Mouse (Mus musculus) ES-E14 (cell line): Measurements from ENCODE around the gene Gdpd2. TPM values are rescaled to one million over a fixed set of nuclear protein-coding genes. Genes with fewer than 3 reads are reported as not detected.
A peak's percentile ranks its signal among the peaks of the same experiment; 100 is the strongest.

ENCODE experiments used
- DNase-seq: peaks from one replicate; pipeline ENCODE4 v3.0.0-alpha.2; 2013; ENCODE audit warnings: low read depth, low spot score
- H3K27ac ChIP-seq: 2 replicates; pipeline ENCODE4 v1.5.1; 2012; ENCODE audit warnings: low read depth, mild to moderate bottlenecking, low read length, moderate library complexity, mixed read lengths; ENCODE audit not compliant: poor library complexity, insufficient read depth, severe bottlenecking
- H3K36me3 ChIP-seq: 2 replicates; pipeline ENCODE4 v1.6.1; 2012; ENCODE audit warnings: mild to moderate bottlenecking, low read length, moderate library complexity, mixed read lengths; ENCODE audit not compliant: control insufficient read depth, poor library complexity, insufficient read depth, severe bottlenecking
- H3K4me1 ChIP-seq, 2 experiments: fragments of 150-350 bp in 1 of 2; sonication (generic) in 1 of 2; 2 replicates each; pipeline ENCODE4 v1.6.1; 2012; ENCODE audit warnings: low read length in 2 of 2, mild to moderate bottlenecking in 1 of 2, mixed read lengths in 1 of 2; ENCODE audit not compliant: control insufficient read depth in 2 of 2, insufficient read depth in 2 of 2, poor library complexity in 1 of 2
- H3K4me3 ChIP-seq, 2 experiments: fragments of 150-350 bp in 1 of 2; sonication (generic) in 1 of 2; 2 replicates each; pipeline ENCODE4 v1.5.1; 2012; ENCODE audit warnings: low read length in 2 of 2, low read depth in 1 of 2, mild to moderate bottlenecking in 1 of 2, mixed read lengths in 1 of 2; ENCODE audit not compliant: insufficient read depth in 1 of 2, poor library complexity in 1 of 2, severe bottlenecking in 1 of 2
- H3K9ac ChIP-seq: 2 replicates; pipeline ENCODE4 v1.6.1; 2012; ENCODE audit warnings: low read depth, mild to moderate bottlenecking, low read length, mixed read lengths; ENCODE audit not compliant: poor library complexity, insufficient read depth, severe bottlenecking
- H3K9me3 ChIP-seq: fragments of 150-350 bp; sonication (generic); 2 replicates; pipeline ENCODE4 v1.6.1; 2012; ENCODE audit warnings: low read depth, mild to moderate bottlenecking, low read length; ENCODE audit not compliant: control insufficient read depth, insufficient read depth
- CHD2 ChIP-seq: IDR thresholded peaks from 2 replicates; pipeline ENCODE4 v1.6.1; 2014; ENCODE audit warnings: mild to moderate bottlenecking, low read depth, low read length, inconsistent platforms
- HCFC1 ChIP-seq: IDR thresholded peaks from 2 replicates; pipeline ENCODE4 v1.6.1; 2012; ENCODE audit warnings: low read length, inconsistent platforms, borderline replicate concordance; ENCODE audit not compliant: insufficient read depth
- MAFK ChIP-seq: IDR thresholded peaks from 2 replicates; pipeline ENCODE4 v1.6.1; 2014; ENCODE audit warnings: mild to moderate bottlenecking, low read depth, low read length, inconsistent platforms; ENCODE audit not compliant: insufficient read depth
- ZC3H11A ChIP-seq: IDR thresholded peaks from 2 replicates; pipeline ENCODE4 v1.6.1; 2012; ENCODE audit warnings: low read depth, mild to moderate bottlenecking, inconsistent platforms, low read length, borderline replicate concordance
- ZNF384 ChIP-seq: IDR thresholded peaks from 2 replicates; pipeline ENCODE4 v1.6.1; 2012; ENCODE audit warnings: low read depth, low read length, inconsistent platforms
- in situ Hi-C, 2 experiments: fragments of 600-800 bp; cut with MboI; formaldehyde crosslinking; loops; one replicate each; pipeline ENCODE4 v1.15.1; 2025; ENCODE audit warnings: low sequenced_read_pairs in 2 of 2, inconsistent platforms in 1 of 2; ENCODE audit not compliant: unreplicated experiment in 2 of 2
- total RNA-seq: library from RNA; depleted of rRNA; stranded (reverse); fragments of 300-350 nt; gene quantifications from 2 replicates; pipeline ENCODE4 v1.2.3, GENCODE M21; 2012

Gene Gdpd2
- total RNA-seq, 1 experiment, result 0.22 TPM

- DNase-seq, result no peak
- peaks cover 0 to 2% of the 10 kb centered on the region in 2 experiments; a peak in 2 of 4 replicates for H3K4me1 ChIP-seq
- H3K36me3 ChIP-seq, result no peaks in the 10 kb centered on the region
- no peaks in the 10 kb centered on the region for H3K9me3 ChIP-seq
- no peak overlapping the region for H3K9ac ChIP-seq
- in situ Hi-C loops, result no loop called here
- H3K27ac ChIP-seq, result no peak overlapping the region
- H3K4me3 ChIP-seq, result no peak overlapping the region
- TF ChIP-seq MAFK (no peak), ZNF384 (no peak), HCFC1 (no peak), CHD2 (no peak), ZC3H11A (no peak)
Observed at GRCm38 (mm10) chrX:100734359-100734758, 4.7 kb downstream of the Gdpd2 start.

- H3K4me1 ChIP-seq, result peaks cover 0 to 2% of the 10 kb centered on the region in 2 experiments; a peak in 1 of 4 replicates
- H3K4me3 ChIP-seq, result no peak overlapping the region
- no peaks in the 10 kb centered on the region for H3K36me3 ChIP-seq
- H3K9me3 ChIP-seq, result no peaks in the 10 kb centered on the region
- in situ Hi-C loops, result no loop called here
- TF ChIP-seq ZC3H11A (0 out of 2 replicates have a peak, but pooled peaks have one; percentile 27), HCFC1 (no peak)
- no peak overlapping the region for H3K9ac ChIP-seq
- no peak overlapping the region for H3K27ac ChIP-seq
- DNase-seq, result no peak
Observed at GRCm38 (mm10) chrX:100738918-100739317, 9.2 kb downstream of the Gdpd2 start.

- H3K4me1 ChIP-seq, result peaks cover 0 to 2% of the 10 kb centered on the region in 2 experiments; a peak in 1 of 4 replicates
- in situ Hi-C loops, result no loop called here
Observed at GRCm38 (mm10) chrX:100739443-100739842, 9.8 kb downstream of the Gdpd2 start.

GRCm38 (mm10) chrX:100740785-100741184 lies 11.1 kb downstream of the Gdpd2 start:
- no peak overlapping the region for H3K4me3 ChIP-seq
- no peak overlapping the region for H3K9ac ChIP-seq
- in situ Hi-C loops, result no loop called here
- TF ChIP-seq ZC3H11A (no peak), ZNF384 (no peak), CHD2 (no peak), MAFK (no peak), HCFC1 (no peak)
- no peaks in the 10 kb centered on the region; a peak in 1 of 4 replicates for H3K4me1 ChIP-seq
- no peaks in the 10 kb centered on the region for H3K9me3 ChIP-seq
- no peak overlapping the region for H3K27ac ChIP-seq
- no peaks in the 10 kb centered on the region for H3K36me3 ChIP-seq
- no peak for DNase-seq

More at GRCm38 (mm10) chrX:100739443-100739842, 9.8 kb downstream of the Gdpd2 start:
- H3K4me3 ChIP-seq, result peak overlapping the region; percentile 45 to 51; a peak in 1 of 4 replicates
- H3K36me3 ChIP-seq, result no peaks in the 10 kb centered on the region
- H3K9me3 ChIP-seq, result no peaks in the 10 kb centered on the region
- no peak for DNase-seq
- TF ChIP-seq HCFC1 (0 out of 2 replicates have a peak, but pooled peaks have one; percentile 51), MAFK (no peak)
- no peak overlapping the region for H3K9ac ChIP-seq
- H3K27ac ChIP-seq, result no peak overlapping the region

GRCm38 (mm10) chrX:100741940-100742339 lies 12.3 kb downstream of the Gdpd2 start:
- in situ Hi-C loops, result no loop called here
- TF ChIP-seq MAFK (no peak), ZNF384 (no peak), CHD2 (no peak), HCFC1 (no peak), ZC3H11A (no peak)

More at GRCm38 (mm10) chrX:100741940-100742339, 12.3 kb downstream of the Gdpd2 start:
- Histone ChIP-seq H3K9me3 (no peaks in the 10 kb centered on the region), H3K4me3 (no peak overlapping the region), H3K27ac (no peak overlapping the region), H3K36me3 (no peaks in the 10 kb centered on the region), H3K9ac (no peak overlapping the region), H3K4me1 (no peaks in the 10 kb centered on the region; a peak in 1 of 4 replicates)
- peak; percentile 43 for DNase-seq
